Mouse (Mus musculus) kidney, postnatal 4 days (tissue): ENCODE data around the gene Stim1.
"Not testable (repeated sequence)": the region's sequence is repeated elsewhere in the genome, so short reads cannot be mapped to it uniquely, and the experiment has no call there.

Experiments
- DNase-seq, 2 experiments: peaks; one replicate each; pipeline ENCODE4 v3.0.0; 2021; ENCODE audit warnings: mixed read lengths in 2 of 2

Gene Stim1

DNA sequence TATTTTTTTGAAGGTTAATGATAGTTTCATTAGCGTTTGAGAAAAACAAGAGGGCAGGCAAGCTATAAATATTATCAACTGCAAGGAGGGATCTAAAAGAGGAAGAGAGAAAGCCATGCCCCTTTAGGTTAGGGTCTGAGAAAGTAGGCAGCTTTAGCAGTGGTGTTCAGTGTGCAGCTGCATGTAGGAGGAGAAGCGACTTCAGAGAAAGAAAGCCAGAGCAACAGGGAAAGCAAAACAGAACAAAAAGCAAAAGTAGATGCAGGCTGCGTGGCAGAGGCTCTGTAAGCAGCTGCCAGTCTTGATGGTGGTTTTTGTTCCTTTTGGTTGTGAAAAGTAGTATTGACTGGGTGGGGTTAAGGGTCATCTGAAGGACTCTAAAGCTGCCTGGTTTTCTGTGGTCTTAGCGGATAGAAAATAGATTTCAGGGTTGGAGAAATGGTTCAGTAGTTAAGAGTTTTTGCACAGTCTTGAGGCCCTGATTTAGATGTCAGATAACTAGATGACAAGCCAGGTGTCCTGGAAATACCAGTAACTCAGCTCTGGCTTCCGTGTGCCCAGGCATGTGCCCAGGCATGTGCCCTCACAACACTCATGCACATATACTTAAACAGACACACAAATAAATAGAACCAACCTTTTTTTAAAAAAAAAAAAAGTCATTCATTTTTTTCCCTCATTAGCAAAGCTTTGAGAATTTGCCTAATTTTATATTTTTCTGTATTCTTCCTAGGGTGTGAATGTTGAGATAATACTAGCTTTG, 191.2 kb downstream of the Stim1 start:
- DNase-seq = no peak

DNA sequence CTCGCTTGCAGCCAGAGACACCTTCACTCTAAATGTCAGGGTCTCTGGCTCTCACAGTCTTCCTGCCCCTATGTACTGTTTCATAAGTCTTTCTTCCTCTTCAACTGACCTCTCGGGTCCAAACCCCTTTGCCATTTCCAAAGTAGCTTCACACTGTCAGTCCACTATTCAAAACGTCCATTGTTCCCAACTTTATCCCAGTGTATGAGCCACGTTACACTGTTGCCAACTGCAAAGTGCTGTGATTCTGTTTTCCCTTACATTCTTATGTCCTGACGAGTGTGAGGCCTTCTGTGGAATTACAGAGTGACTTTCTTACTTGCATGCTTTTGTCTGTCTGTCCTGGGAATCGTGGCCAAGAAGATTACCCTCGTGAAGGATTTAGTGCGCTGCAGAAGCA, 200.0 kb downstream of the Stim1 start:
- DNase-seq = no peak

- no peak for DNase-seq
Observed at GRCm38 (mm10) chr7:102472675-102473074, 205.1 kb downstream of the Stim1 start.

- DNase-seq = no peak
Observed at GRCm38 (mm10) chr7:102476601-102477000, 209.0 kb downstream of the Stim1 start.

- no peak for DNase-seq
Observed at GRCm38 (mm10) chr7:102477377-102477776, 209.8 kb downstream of the Stim1 start.

DNA sequence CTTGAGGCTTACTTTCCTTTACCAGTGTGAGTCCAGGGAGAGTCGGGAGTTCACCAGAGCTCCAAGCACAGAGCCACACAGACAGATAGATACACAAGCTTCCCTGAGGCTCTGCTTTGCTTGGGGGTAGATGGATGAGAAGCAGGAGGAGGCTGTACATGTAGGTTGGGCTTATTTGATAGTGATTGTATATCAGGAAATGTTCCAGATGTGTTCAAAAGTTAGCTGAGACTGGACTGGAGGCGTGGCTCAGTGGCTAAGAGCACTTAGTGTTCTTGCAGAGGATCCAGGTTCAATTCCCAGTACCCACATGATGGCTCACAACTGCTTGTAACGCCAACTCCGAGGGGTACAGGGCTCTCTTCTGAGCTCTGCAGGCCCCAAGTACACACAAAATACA, 210.8 kb downstream of the Stim1 start:
- no peak for DNase-seq

DNA sequence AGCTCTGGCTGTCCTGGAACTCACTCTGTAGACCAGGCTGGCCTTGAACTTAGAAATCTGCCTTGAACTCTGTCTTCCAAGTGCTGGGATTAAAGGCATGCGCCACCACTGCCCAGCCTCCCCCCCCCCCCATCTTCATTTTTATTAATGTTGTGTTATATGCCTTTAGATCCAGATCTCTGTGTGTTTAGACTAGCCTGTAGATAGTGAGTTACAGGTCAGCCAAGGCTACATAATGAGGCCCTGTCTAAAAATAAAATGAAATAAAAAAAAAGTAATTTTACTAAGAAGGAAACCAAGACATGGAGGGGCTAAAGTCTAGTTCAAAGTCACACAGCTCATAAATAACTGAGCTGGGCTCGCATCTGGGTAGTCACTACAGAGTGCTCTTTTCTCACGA, 211.3 kb downstream of the Stim1 start:
- no peak for DNase-seq

DNA sequence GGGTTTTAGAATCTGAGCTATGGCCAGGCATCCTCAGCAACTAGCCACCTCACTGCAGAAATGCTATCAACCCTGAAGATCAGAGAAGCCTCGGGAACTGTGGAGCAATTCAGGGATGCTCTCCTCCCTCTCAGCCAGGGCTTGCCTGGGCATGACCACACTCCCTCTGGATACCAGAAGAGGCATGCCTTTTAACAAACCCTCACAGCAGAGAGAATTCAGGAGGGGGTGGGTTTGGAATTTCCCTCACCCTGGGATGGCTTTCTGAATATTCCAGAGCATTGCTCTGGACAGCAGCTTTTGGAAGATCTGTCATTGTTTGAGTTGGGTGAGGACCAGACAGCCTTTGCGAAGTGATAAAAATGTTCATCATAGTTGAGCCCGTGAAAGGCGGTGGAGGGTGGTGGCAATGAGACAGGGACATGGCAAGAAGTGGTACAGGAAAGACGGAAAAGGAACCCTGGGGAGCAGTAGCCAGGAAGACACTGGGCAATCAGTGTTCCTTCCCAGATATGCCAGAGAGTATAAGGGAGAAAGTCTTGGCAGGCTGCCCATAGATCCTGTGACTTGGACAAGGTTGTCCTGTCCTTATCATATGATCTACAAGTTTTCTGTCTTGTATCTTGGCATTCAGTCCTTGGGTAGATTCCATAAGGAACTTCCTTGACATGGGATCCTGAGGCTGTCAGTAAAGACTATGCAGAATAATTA, 211.9 kb downstream of the Stim1 start:
- DNase-seq = peak; percentile 59 to 73

GRCm38 (mm10) chr7:102480821-102481220, 213.2 kb downstream of the Stim1 start:
- DNase-seq = no peak

GRCm38 (mm10) chr7:102481579-102481978, 214.0 kb downstream of the Stim1 start, which contains the start of gene Olfr543:
TSS of gene Olfr543 (minus strand) at chr7:102481679.
- no peak for DNase-seq

DNA sequence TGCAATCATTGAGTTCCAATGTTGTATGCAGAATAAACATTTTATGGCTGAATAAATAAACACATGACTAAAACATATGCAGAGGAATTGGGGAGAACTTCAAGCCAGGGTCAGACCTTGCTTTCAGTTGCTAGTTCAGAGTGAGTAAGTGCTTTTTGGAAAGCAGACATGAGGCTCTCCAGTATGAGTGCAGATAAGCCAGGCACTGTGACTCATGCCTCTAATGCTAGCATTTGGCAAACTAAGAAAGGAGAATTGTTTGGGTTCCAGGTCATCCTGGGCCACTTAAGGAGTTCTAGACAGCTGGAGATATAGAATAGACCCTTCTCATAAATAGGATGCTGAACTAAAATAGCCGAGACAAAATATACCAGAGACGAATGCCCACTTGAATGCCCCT, 216.1 kb downstream of the Stim1 start:
- no peak for DNase-seq

DNA sequence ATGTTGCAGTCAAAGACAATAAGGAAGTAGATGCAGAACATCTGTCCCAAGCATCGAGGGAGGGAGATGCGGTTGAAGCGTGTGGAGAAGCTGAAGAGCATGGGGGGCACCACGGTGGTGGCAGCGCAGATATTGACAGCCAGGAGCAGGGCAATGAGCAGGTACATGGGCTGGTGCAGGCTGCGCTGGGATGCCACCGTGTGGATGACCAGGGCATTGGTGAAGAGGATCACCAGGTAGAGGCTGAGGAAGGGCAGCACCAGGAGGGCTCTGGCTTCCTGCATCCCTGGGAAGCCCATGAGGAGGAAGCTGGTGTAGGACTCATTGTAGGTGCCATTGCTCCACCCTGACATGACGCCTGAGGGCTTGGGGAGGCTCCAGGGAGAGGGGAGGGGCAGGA, 217.2 kb downstream of the Stim1 start:
- DNase-seq = not testable (repeated sequence)

DNA sequence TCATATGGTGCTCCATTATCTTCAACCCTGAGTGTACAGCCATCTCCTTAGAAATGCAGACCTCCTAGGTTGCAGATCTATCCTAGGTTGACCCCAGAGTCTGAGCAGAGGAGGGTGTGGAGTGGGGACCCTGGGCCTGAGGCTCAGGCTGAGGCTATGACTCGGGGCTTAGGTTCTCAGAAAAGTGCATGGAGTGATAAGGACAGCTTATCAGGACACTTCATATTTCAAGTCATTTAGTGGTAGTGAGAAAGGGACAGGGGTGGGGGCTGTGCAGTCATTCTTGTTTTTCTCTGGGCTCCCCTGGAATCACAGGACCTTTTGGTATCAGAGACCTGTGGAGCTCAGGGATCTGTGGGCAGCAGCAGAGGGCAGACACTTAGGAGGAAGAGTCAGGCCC, 218.5 kb downstream of the Stim1 start:
- no peak for DNase-seq
